10 mouse cellular contexts compared by ENCODE assay signal in the genomic region with DNA sequence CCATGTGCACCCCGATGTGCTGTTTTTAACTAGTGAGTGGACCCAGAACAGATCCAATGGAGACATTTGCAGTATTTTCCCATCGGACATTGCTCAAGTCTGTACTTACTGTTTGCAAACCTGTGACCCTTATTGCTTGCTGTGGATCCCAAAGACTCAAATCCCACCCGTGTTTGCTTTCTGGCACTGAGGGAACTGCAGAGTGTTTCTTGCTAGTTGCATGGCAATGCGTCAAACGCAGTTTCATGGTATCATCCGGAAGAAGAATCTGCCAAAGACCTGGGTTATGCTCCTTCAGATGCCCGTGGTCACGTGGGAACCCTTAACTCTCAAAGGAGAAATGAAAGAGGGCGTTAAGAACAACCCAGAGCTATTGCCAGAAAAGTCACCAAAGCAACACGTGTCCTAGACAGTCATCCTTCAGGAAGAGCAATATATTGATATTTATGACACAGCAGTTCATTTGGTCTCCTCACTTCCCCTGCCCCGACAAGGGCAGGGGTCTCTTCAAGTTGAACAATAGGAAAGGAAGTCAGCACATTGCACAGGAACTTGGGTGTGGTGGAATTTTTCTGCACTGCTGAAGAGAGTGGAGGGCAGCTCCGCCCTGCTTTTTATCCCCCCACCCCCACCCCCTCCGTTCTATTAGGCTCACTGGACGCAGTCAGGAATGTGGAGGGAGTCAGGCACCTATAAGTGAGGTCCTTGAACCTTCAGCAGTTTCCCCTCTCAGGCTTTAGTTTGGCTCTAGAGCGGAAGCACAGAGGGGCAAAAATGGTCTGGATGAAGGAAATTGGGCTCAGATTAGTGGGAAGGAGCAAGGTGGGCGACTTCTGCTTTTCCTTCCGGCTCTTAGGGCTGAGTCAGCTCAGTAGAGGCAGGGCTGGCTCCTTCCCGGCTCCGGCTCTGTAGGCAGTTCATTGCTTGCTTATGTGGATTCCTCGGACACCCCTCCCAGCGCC. TPM values are rescaled to one million over a fixed set of nuclear protein-coding genes. Genes with fewer than 3 reads are reported as not detected.
A peak's percentile ranks its signal among the peaks of the same experiment; 100 is the strongest.
DNase-seq lines count a peak whose midpoint lies in the region; ATAC-seq and TF ChIP-seq lines count a peak whose summit lies in the region.
"Had no signal": no experiment of that assay in that cellular context is flagged by ENCODE, and none has a peak within 500 bp of the region (broad histone marks: within the 10 kb centered on the region; RNA-seq: fewer than 3 reads in every experiment).

No protein-coding gene starts in this region.

- no peak overlapping the region for H3K9ac ChIP-seq in kidney, embryonic 14.5 days (ENCODE audit: low read depth, low read length)
- H3K9ac ChIP-seq: midbrain, embryonic 13.5 days had no signal

- H3K27ac ChIP-seq in kidney, embryonic 14.5 days (ENCODE audit: low read depth, low read length) = 0 out of 2 replicates have a peak overlapping the region, but pooled peaks have one; percentile 0
- no peak overlapping the region for H3K27ac ChIP-seq in small intestine, adult 2 months (ENCODE audit: insufficient read depth, low read depth, low read length)
- H3K27ac ChIP-seq: midbrain, embryonic 13.5 days had no signal

- WGBS in kidney, embryonic 14.5 days = 60% methylated on average over 21 of the region's 21 CpGs
- WGBS in small intestine, adult 2 months = 52% methylated on average over 21 of the region's 21 CpGs

- DNase-seq in kidney, adult 18-20 months = no peak
- DNase-seq in liver = peak; percentile 18
- no peak for DNase-seq in embryo, embryonic 10.5 days (ENCODE audit: low spot score)
- no peak for DNase-seq in cerebellum, adult 8-10 months
- DNase-seq: gastrocnemius, postnatal 25 days had no signal

- H3K4me1 ChIP-seq in kidney, embryonic 14.5 days (ENCODE audit: control insufficient read depth, insufficient read depth, low read length) = 0 out of 2 replicates have a peak, but pooled peaks cover 8% of the 10 kb centered on the region
- no peaks in the 10 kb centered on the region for H3K4me1 ChIP-seq in small intestine, adult 2 months (ENCODE audit: control insufficient read depth, insufficient read depth, insufficient read length, low read length)
- H3K4me1 ChIP-seq: midbrain, embryonic 13.5 days had no signal

- H3K9me3 ChIP-seq in kidney, embryonic 14.5 days (ENCODE audit: control insufficient read depth, low read length) = no peaks in the 10 kb centered on the region
- H3K9me3 ChIP-seq: midbrain, embryonic 13.5 days had no signal

- no peak for TF ChIP-seq POLR2A in small intestine, adult 2 months (IDR thresholded peaks at IDR 0.05; ENCODE audit: low read depth, low read length)

- peak; percentile 69 for ATAC-seq in kidney, embryonic 14.5 days (ENCODE audit: low FRiP score, low TSS enrichment)
- 0 out of 2 replicates have a peak, but pooled peaks have one; percentile 37 for ATAC-seq in granulocyte monocyte progenitor cell, adult 5-6 weeks (replicated peaks; ENCODE audit: poor library complexity, severe bottlenecking)
- ATAC-seq: midbrain, embryonic 13.5 days; Patski had no signal

- H3K36me3 ChIP-seq in kidney, embryonic 14.5 days (ENCODE audit: control insufficient read depth, insufficient read depth, low read length) = no peaks in the 10 kb centered on the region
- no peaks in the 10 kb centered on the region for H3K36me3 ChIP-seq in small intestine, adult 2 months (ENCODE audit: control insufficient read depth, insufficient read depth, low read length)
- H3K36me3 ChIP-seq: midbrain, embryonic 13.5 days had no signal

- H3K4me3 ChIP-seq in kidney, embryonic 14.5 days (ENCODE audit: low read length) = no peak overlapping the region
- peak overlapping the region; percentile 12; the same call in 1 of the 2 replicates for H3K4me3 ChIP-seq in small intestine, adult 2 months (ENCODE audit: low read depth, low read length)
- H3K4me3 ChIP-seq: midbrain, embryonic 13.5 days had no signal

- H3K27me3 ChIP-seq in kidney, embryonic 14.5 days (ENCODE audit: control insufficient read depth, insufficient read depth, low read length) = no peaks in the 10 kb centered on the region
- H3K27me3 ChIP-seq in small intestine, adult 2 months (ENCODE audit: control insufficient read depth, insufficient read depth, low read length) = no peaks in the 10 kb centered on the region
- H3K27me3 ChIP-seq: midbrain, embryonic 13.5 days; Patski had no signal

- H3K4me2 ChIP-seq in kidney, embryonic 14.5 days (replicated peaks; ENCODE audit: low read depth, low read length) = no peak overlapping the region
- H3K4me2 ChIP-seq: midbrain, embryonic 13.5 days had no signal

- TF ChIP-seq CTCF in small intestine, adult 2 months (IDR thresholded peaks at IDR 0.05; ENCODE audit: extremely low read depth, insufficient read length, insufficient replicate concordance, low read depth, low read length) = no peak

RNA-seq across cellular contexts. Expression of a gene that starts 32.4 kb away (rescaled TPM):
- polyA plus RNA-seq in kidney, embryonic 14.5 days (2014; fragmentation: Nextera tagmentation; extraction: Ambion mirVana) = 12.6 and 27.7 TPM in 2 replicates
- 1.8 and 1.9 TPM in 2 replicates for total RNA-seq in granulocyte monocyte progenitor cell, adult 5-6 weeks (2014; fragmentation: Nextera tagmentation)
- 1.9 and 2.1 TPM in 2 replicates for total RNA-seq in granulocyte monocyte progenitor cell, adult 5-6 weeks (2017)
- 1.7 and 1.9 TPM in 2 replicates for polyA plus RNA-seq in small intestine, adult 2 months (2012; rRNA removed)
